Mouse (Mus musculus) lung, embryonic 15.5 days (tissue): Measurements from ENCODE around the gene Igsf23. TPM values are rescaled to one million over a fixed set of nuclear protein-coding genes. Genes with fewer than 3 reads are reported as not detected.
"Not testable (repeated sequence)": the region's sequence is repeated elsewhere in the genome, so short reads cannot be mapped to it uniquely, and the experiment has no call there.

Source experiments
- ATAC-seq: fragments of 200-750 bp; cut with Nextera tagmentation; 2 replicates; pipeline ENCODE4 v1.8.0; 2017; ENCODE audit warnings: moderate number of reproducible peaks, borderline replicate concordance; ENCODE audit not compliant: low FRiP score, low TSS enrichment; ENCODE audit errors: extremely low read depth
- H3K27ac ChIP-seq: fragments of 300-500 bp; sonication (generic); 2 replicates; pipeline ENCODE4 v1.5.1; 2015; ENCODE audit warnings: moderate library complexity, mild to moderate bottlenecking, inconsistent platforms
- H3K27me3 ChIP-seq: fragments of 300-500 bp; sonication (generic); 2 replicates; pipeline ENCODE4 v1.6.1; 2015; ENCODE audit warnings: inconsistent platforms
- H3K36me3 ChIP-seq: fragments of 300-500 bp; sonication (generic); 2 replicates; pipeline ENCODE4 v1.6.1; 2015; ENCODE audit warnings: inconsistent platforms
- H3K4me1 ChIP-seq: fragments of 300-500 bp; sonication (generic); 2 replicates; pipeline ENCODE4 v1.6.1; 2015; ENCODE audit warnings: inconsistent platforms
- H3K4me2 ChIP-seq: fragments of 300-500 bp; sonication (generic); 2 replicates; pipeline ENCODE4 v1.6.1; 2015; ENCODE audit warnings: inconsistent platforms, mild to moderate bottlenecking, moderate library complexity
- H3K4me3 ChIP-seq: fragments of 300-500 bp; sonication (generic); 2 replicates; pipeline ENCODE4 v1.5.1; 2015; ENCODE audit warnings: mild to moderate bottlenecking, inconsistent platforms
- H3K9ac ChIP-seq: fragments of 300-500 bp; sonication (generic); 2 replicates; pipeline ENCODE4 v1.6.1; 2015; ENCODE audit warnings: inconsistent platforms
- H3K9me3 ChIP-seq: fragments of 300-500 bp; sonication (generic); 2 replicates; pipeline ENCODE4 v1.6.1; 2016; ENCODE audit warnings: inconsistent platforms
- WGBS: fragments of 180-500 bp; shearing (Covaris S2); methylation state at CpG from one replicate; pipeline ENCODE4 v1.1.7; 2015; 5-methylcytosine and 5-hydroxymethylcytosine counted together
- polyA plus RNA-seq: library from polyadenylated mRNA; unstranded; fragments of >200 nt; fragmentation: Nextera tagmentation; extraction: Ambion mirVana; gene quantifications from 2 replicates; pipeline ENCODE4 v1.2.1, GENCODE M21; 2015

The Igsf23 gene
- polyA plus RNA-seq, 1 experiment from 2014 or later: 2.0 TPM

- WGBS: 14% methylated on average over 20 of the region's 21 CpGs
- Histone ChIP-seq H3K36me3 (no peaks in the 10 kb centered on the region), H3K9me3 (no peaks in the 10 kb centered on the region), H3K4me2 (peak overlapping the region; percentile 52), H3K4me3 (peak overlapping the region; percentile 17; the same call in 1 of the 2 replicates), H3K27me3 (no peaks in the 10 kb centered on the region), H3K27ac (peak overlapping the region; percentile 77), H3K9ac (no peak overlapping the region), H3K4me1 (peaks cover 37% of the 10 kb centered on the region)
- ATAC-seq: no peak
These were observed 17.4 kb downstream of the Igsf23 start for GRCm38 (mm10) chr7:19932877-19933809.

GRCm38 (mm10) chr7:19932133-19932876 lies 18.3 kb downstream of the Igsf23 start:
- Histone ChIP-seq H3K4me1 (peaks cover 33% of the 10 kb centered on the region), H3K4me3 (no peak overlapping the region), H3K27ac (no peak overlapping the region), H3K9ac (no peak overlapping the region), H3K36me3 (no peaks in the 10 kb centered on the region), H3K4me2 (peak overlapping the region; percentile 27; the same call in 1 of the 2 replicates), H3K9me3 (no peaks in the 10 kb centered on the region), H3K27me3 (no peaks in the 10 kb centered on the region)
- ATAC-seq: no peak
- WGBS: 13% methylated on average over 13 of the region's 13 CpGs

- not testable (repeated sequence) for H3K9me3 ChIP-seq, H3K27me3 ChIP-seq, H3K4me3 ChIP-seq, H3K4me2 ChIP-seq, H3K9ac ChIP-seq, H3K36me3 ChIP-seq
- whole genome bisulfite sequencing: 53% methylated on average over 6 of the region's 6 CpGs
- peaks cover 27% of the 10 kb centered on the region for H3K4me1 ChIP-seq
- ATAC-seq: peak; percentile 24; the same call in 1 of the 2 replicates
- H3K27ac ChIP-seq: peak overlapping the region; percentile 75
These were observed 20.1 kb downstream of the Igsf23 start for GRCm38 (mm10) chr7:19930481-19930880.

GRCm38 (mm10) chr7:19928486-19928885 lies 22.1 kb downstream of the Igsf23 start:
- Histone ChIP-seq H3K27me3 (no peaks in the 10 kb centered on the region), H3K27ac (no peak overlapping the region), H3K9ac (no peak overlapping the region), H3K36me3 (no peaks in the 10 kb centered on the region), H3K4me2 (no peak overlapping the region), H3K4me1 (peaks cover 20% of the 10 kb centered on the region), H3K4me3 (no peak overlapping the region), H3K9me3 (no peaks in the 10 kb centered on the region)
- WGBS: 76% methylated on average over 5 of the region's 5 CpGs
- no peak for ATAC-seq

- no peaks in the 10 kb centered on the region for H3K9me3 ChIP-seq
- H3K36me3 ChIP-seq: no peaks in the 10 kb centered on the region
- peaks cover 7% of the 10 kb centered on the region for H3K4me1 ChIP-seq
- H3K9ac ChIP-seq: no peak overlapping the region
- H3K27ac ChIP-seq: no peak overlapping the region
- no peak overlapping the region for H3K4me3 ChIP-seq
- no peak for ATAC-seq
- no peaks in the 10 kb centered on the region for H3K27me3 ChIP-seq
- H3K4me2 ChIP-seq: no peak overlapping the region
- 21% methylated on average over 2 of the region's 2 CpGs for WGBS
These were observed 23.6 kb downstream of the Igsf23 start for GRCm38 (mm10) chr7:19926849-19927480.

- no peak overlapping the region for H3K4me2 ChIP-seq
- WGBS: 61% methylated on average over 1 of the region's 1 CpGs
- H3K27me3 ChIP-seq: no peaks in the 10 kb centered on the region
- ATAC-seq: no peak
- no peak overlapping the region for H3K9ac ChIP-seq
- no peaks in the 10 kb centered on the region for H3K9me3 ChIP-seq
- no peak overlapping the region for H3K27ac ChIP-seq
- no peaks in the 10 kb centered on the region for H3K36me3 ChIP-seq
- 0 out of 2 replicates have a peak, but pooled peaks cover 5% of the 10 kb centered on the region for H3K4me1 ChIP-seq
- no peak overlapping the region for H3K4me3 ChIP-seq
These were observed 25.2 kb downstream of the Igsf23 start for GRCm38 (mm10) chr7:19925376-19925775.

GRCm38 (mm10) chr7:19923797-19924196 lies 26.8 kb downstream of the Igsf23 start:
- H3K9ac ChIP-seq: no peak overlapping the region
- 4% methylated on average over 13 of the region's 15 CpGs for WGBS
- no peak overlapping the region for H3K4me3 ChIP-seq
- H3K9me3 ChIP-seq: no peaks in the 10 kb centered on the region
- H3K27me3 ChIP-seq: no peaks in the 10 kb centered on the region
- H3K4me1 ChIP-seq: peaks cover 15% of the 10 kb centered on the region; the same call in 1 of the 2 replicates
- no peak overlapping the region for H3K27ac ChIP-seq
- ATAC-seq: no peak
- no peaks in the 10 kb centered on the region for H3K36me3 ChIP-seq
- H3K4me2 ChIP-seq: no peak overlapping the region

GRCm38 (mm10) chr7:19923354-19923753 lies 27.2 kb downstream of the Igsf23 start:
- no peaks in the 10 kb centered on the region for H3K27me3 ChIP-seq
- 27% methylated on average over 2 of the region's 2 CpGs for WGBS
- H3K4me2 ChIP-seq: no peak overlapping the region
- H3K4me3 ChIP-seq: no peak overlapping the region
- ATAC-seq: no peak
- no peak overlapping the region for H3K27ac ChIP-seq
- H3K4me1 ChIP-seq: peaks cover 15% of the 10 kb centered on the region; the same call in 1 of the 2 replicates
- peaks cover 3% of the 10 kb centered on the region for H3K36me3 ChIP-seq
- H3K9me3 ChIP-seq: no peaks in the 10 kb centered on the region
- no peak overlapping the region for H3K9ac ChIP-seq

GRCm38 (mm10) chr7:19920506-19921261 lies 29.9 kb downstream of the Igsf23 start, which contains the start of gene Pvr:
Pvr (minus strand) TSS chr7:19921160.
- Histone ChIP-seq H3K27ac (peak within 1 kb of the TSS; percentile 86), H3K4me1 (peaks cover 15% of the 10 kb centered on the region; the same call in 1 of the 2 replicates), H3K9ac (peak within 1 kb of the TSS; percentile 87), H3K36me3 (peaks cover 25% of the 10 kb centered on the region), H3K27me3 (no peaks in the 10 kb centered on the region), H3K9me3 (no peaks in the 10 kb centered on the region), H3K4me2 (peak within 1 kb of the TSS; percentile 66), H3K4me3 (peak within 1 kb of the TSS; percentile 91)
- peak; percentile 88 for ATAC-seq
- WGBS: under 1% methylated on average over 60 of the region's 60 CpGs

- Histone ChIP-seq H3K4me3 (peak overlapping the region; percentile 91), H3K36me3 (peaks cover 30% of the 10 kb centered on the region), H3K4me2 (peak overlapping the region; percentile 66), H3K9ac (peak overlapping the region; percentile 87), H3K9me3 (no peaks in the 10 kb centered on the region), H3K27ac (peak overlapping the region; percentile 86; the same call in 1 of the 2 replicates), H3K27me3 (no peaks in the 10 kb centered on the region), H3K4me1 (peaks cover 15% of the 10 kb centered on the region; the same call in 1 of the 2 replicates)
- ATAC-seq: peak; percentile 16; the same call in 1 of the 2 replicates
- 28% methylated on average over 4 of the region's 4 CpGs for WGBS
These were observed 30.4 kb downstream of the Igsf23 start for GRCm38 (mm10) chr7:19920166-19920505.

- Histone ChIP-seq H3K9ac (no peak overlapping the region), H3K4me2 (no peak overlapping the region), H3K4me1 (peaks cover 3% of the 10 kb centered on the region; the same call in 1 of the 2 replicates), H3K27ac (no peak overlapping the region), H3K27me3 (no peaks in the 10 kb centered on the region), H3K9me3 (no peaks in the 10 kb centered on the region), H3K36me3 (peaks cover 67% of the 10 kb centered on the region), H3K4me3 (no peak overlapping the region)
- WGBS: 89% methylated on average over 7 of the region's 7 CpGs
- no peak for ATAC-seq
These were observed 36.0 kb downstream of the Igsf23 start for GRCm38 (mm10) chr7:19914558-19914957.
